Mouse (Mus musculus) intestine, embryonic 16.5 days (tissue): ENCODE measurements around the gene Gm20388. TPM values are rescaled to one million over a fixed set of nuclear protein-coding genes. Genes with fewer than 3 reads are reported as not detected.

Source experiments
- ATAC-seq: fragments of 200-750 bp; cut with Nextera tagmentation; 2 replicates; pipeline ENCODE4 v1.8.0; 2017; ENCODE audit warnings: moderate TSS enrichment, moderate library complexity
- H3K27ac ChIP-seq: fragments of 300-500 bp; sonication (generic); 2 replicates; pipeline ENCODE4 v1.5.1; 2014; ENCODE audit warnings: mild to moderate bottlenecking, low read length
- H3K27me3 ChIP-seq: fragments of 300-500 bp; sonication (generic); replicated peaks from 2 replicates; pipeline ENCODE4 v1.6.1; 2014; ENCODE audit warnings: low read length, control low read depth, mixed read lengths; ENCODE audit not compliant: control insufficient read depth, insufficient read depth
- H3K36me3 ChIP-seq: fragments of 300-500 bp; sonication (generic); 2 replicates; pipeline ENCODE4 v1.6.1; 2014; ENCODE audit warnings: low read length, control low read depth; ENCODE audit not compliant: control insufficient read depth, insufficient read depth
- H3K4me1 ChIP-seq: fragments of 300-500 bp; sonication (generic); 2 replicates; pipeline ENCODE4 v1.6.1; 2014; ENCODE audit warnings: low read length, control low read depth, mixed read lengths; ENCODE audit not compliant: control insufficient read depth, insufficient read depth
- H3K4me2 ChIP-seq: fragments of 300-500 bp; sonication (generic); 2 replicates; pipeline ENCODE4 v1.6.1; 2014; ENCODE audit warnings: low read depth, low read length, control low read depth
- H3K4me3 ChIP-seq: fragments of 300-500 bp; sonication (generic); 2 replicates; pipeline ENCODE4 v1.5.1; 2014; ENCODE audit warnings: mild to moderate bottlenecking, low read length
- H3K9ac ChIP-seq: fragments of 300-500 bp; sonication (generic); 2 replicates; pipeline ENCODE4 v1.6.1; 2014; ENCODE audit warnings: low read depth, low read length
- H3K9me3 ChIP-seq: fragments of 300-500 bp; sonication (generic); 2 replicates; pipeline ENCODE4 v1.6.1; 2016; ENCODE audit warnings: low read length, control low read depth; ENCODE audit not compliant: control insufficient read depth
- WGBS: fragments of 180-500 bp; shearing (Covaris S2); extraction: QIAGEN DNeasy Blood & Tissue Kit; methylation state at CpG from one replicate; pipeline ENCODE4 v1.1.7; 2014; 5-methylcytosine and 5-hydroxymethylcytosine counted together
- polyA plus RNA-seq: library from polyadenylated mRNA; unstranded; fragments of >200 nt; fragmentation: Nextera tagmentation; extraction: Ambion mirVana; gene quantifications from 2 replicates; pipeline ENCODE4 v1.2.1, GENCODE M21; 2015

Gm20388 gene
- polyA plus RNA-seq, 1 experiment from 2014 or later, result 5.8 TPM

DNA sequence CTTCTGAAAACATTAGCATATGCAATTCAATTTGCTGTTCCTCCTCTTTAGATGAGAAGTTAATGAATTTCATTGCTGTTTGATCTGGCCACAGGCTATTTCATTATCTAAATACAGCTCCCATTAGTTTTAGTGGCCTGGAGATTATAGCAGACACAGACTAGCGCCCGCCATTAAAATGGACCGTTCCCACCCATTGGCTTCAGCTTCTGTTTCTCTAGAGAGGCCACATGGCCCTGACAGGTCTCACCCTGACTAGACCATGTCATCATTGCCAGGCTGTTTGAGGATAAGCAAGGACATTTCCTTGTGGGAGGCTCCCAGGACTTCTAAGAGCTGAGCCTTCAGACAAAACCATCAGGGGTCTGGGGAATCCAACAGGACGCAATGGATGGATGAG is 3774.8 kb downstream of the Gm20388 start:
- 64% methylated on average over 4 of the region's 4 CpGs for WGBS
- no peak for ATAC-seq

DNA sequence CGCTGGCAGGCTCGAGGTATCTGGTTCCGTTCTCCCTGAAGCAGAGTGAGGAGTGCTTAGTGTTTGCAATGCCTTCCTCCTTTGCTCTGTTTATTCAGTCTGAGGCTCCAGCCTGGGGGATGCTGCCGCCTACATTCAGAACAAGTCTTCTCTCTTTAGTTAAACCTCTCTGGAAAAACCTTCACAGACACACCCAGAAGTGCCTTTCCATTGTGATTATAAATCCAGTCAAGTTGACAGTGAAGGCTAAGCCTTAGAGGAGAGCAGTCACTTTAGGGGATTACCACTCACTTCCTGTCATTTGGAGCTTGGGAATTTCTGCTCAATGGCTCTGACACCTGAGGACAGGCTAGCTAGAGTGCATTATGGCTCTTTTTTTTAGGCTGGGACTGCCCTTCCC is 3777.2 kb downstream of the Gm20388 start:
- H3K27me3 ChIP-seq, result no peaks in the 10 kb centered on the region
- H3K9ac ChIP-seq, result no peak overlapping the region
- no peaks in the 10 kb centered on the region for H3K36me3 ChIP-seq
- H3K4me3 ChIP-seq, result no peak overlapping the region
- no peak overlapping the region for H3K4me2 ChIP-seq
- peaks cover 2% of the 10 kb centered on the region; the same call in 1 of the 2 replicates for H3K4me1 ChIP-seq
- no peaks in the 10 kb centered on the region for H3K9me3 ChIP-seq
- WGBS, result 38% methylated on average over 4 of the region's 4 CpGs
- no peak for ATAC-seq
- H3K27ac ChIP-seq, result no peak overlapping the region

More for the DNA sequence above, 3774.8 kb downstream of the Gm20388 start:
- H3K4me3 ChIP-seq, result no peak overlapping the region
- peaks cover 8% of the 10 kb centered on the region; the same call in 1 of the 2 replicates for H3K4me1 ChIP-seq
- no peak overlapping the region for H3K4me2 ChIP-seq
- H3K9ac ChIP-seq, result no peak overlapping the region
- H3K27ac ChIP-seq, result no peak overlapping the region
- no peaks in the 10 kb centered on the region for H3K27me3 ChIP-seq
- no peaks in the 10 kb centered on the region for H3K9me3 ChIP-seq
- no peaks in the 10 kb centered on the region for H3K36me3 ChIP-seq

DNA sequence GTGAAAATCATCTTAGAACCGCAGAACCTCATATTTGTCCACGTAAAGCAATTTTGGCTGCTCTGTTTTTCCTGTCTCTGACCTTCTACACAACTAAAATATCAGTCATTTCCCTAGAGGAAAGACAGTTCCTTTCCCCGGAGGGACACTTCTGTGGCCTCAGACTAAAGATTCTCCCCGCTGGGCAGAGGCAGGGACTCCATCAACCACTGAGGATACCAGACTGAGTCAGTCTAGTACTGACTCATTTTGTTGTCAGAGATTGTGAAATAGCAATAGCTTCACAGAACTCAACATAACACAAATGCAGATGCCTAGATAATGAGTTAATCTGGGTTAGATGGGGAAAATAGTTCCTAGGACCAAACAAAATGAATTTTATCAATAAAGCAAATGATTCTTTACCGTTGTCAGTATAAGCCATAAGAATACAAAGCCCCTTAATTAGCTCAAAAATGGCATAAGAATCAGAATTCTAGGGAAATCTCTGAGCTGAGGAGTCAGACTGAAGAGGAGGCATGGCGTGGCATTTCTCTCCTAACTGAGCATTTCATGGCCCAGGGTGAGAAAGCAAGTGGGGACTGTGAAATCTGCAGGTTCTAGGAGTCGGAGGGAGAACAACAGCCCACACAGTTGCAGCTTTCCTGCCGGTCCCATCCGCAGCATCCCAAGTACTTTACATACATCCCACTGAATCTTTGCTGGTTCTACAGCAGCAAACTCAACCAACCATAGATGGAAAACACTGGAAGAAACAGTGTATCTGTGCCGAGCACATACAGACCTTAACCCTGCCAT is 3781.7 kb downstream of the Gm20388 start:
- no peak for ATAC-seq
- Histone ChIP-seq H3K27ac (no peak overlapping the region), H3K27me3 (no peaks in the 10 kb centered on the region), H3K4me2 (no peak overlapping the region), H3K36me3 (no peaks in the 10 kb centered on the region), H3K9ac (no peak overlapping the region), H3K4me1 (peaks cover 4% of the 10 kb centered on the region; the same call in 1 of the 2 replicates), H3K9me3 (no peaks in the 10 kb centered on the region), H3K4me3 (no peak overlapping the region)
- whole genome bisulfite sequencing, result 86% methylated on average over 10 of the region's 10 CpGs

DNA sequence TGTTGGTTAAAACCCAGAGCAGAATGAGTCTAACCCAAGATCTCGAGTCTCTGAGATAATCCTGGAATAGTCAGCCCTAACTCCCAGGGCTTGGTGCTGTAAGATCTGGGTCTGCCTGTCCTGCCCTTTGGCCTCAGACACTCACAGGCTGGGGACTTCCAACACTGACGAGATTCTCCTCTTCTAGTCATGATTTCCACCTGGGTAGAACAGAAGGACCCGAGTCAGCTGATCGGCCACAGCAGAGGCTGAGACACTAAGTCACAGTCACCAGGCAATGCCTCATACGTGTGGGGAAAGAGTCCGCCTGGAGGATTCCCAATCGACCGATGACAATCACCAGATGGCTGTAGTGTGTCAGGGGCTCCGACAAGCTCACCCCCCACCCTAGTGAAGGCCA is 3785.5 kb downstream of the Gm20388 start:
- peaks cover 4% of the 10 kb centered on the region; the same call in 1 of the 2 replicates for H3K4me1 ChIP-seq
- WGBS, result 58% methylated on average over 9 of the region's 9 CpGs
- peak; percentile 41; the same call in 1 of the 2 replicates for ATAC-seq
- H3K4me3 ChIP-seq, result no peak overlapping the region
- no peaks in the 10 kb centered on the region for H3K9me3 ChIP-seq
- H3K9ac ChIP-seq, result no peak overlapping the region
- no peak overlapping the region for H3K27ac ChIP-seq
- H3K27me3 ChIP-seq, result no peaks in the 10 kb centered on the region
- no peaks in the 10 kb centered on the region for H3K36me3 ChIP-seq
- H3K4me2 ChIP-seq, result no peak overlapping the region

DNA sequence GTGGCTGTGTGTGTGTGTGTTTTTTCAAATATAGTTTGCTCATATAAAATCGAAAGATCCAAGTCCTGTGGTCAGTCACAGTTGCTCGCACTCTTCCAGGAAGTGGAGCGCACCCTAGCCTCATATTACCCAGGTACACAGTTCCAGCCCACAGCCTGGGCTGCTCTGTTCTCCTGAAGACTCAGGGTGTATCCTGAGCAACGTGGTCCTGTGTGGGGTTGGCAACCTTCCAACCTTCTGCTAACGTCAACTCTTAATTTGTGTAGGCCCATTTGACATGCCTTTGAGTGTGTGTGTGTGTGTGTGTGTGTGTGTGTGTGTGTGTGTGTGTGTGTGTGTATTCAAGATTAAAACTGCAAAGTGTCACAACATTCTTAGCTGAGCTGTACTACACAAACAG is 3786.7 kb downstream of the Gm20388 start:
- H3K36me3 ChIP-seq, result no peaks in the 10 kb centered on the region
- H3K4me2 ChIP-seq, result no peak overlapping the region
- no peak overlapping the region for H3K9ac ChIP-seq
- H3K9me3 ChIP-seq, result no peaks in the 10 kb centered on the region
- no peak overlapping the region for H3K27ac ChIP-seq
- WGBS, result 47% methylated on average over 5 of the region's 5 CpGs
- no peak overlapping the region for H3K4me3 ChIP-seq
- no peaks in the 10 kb centered on the region for H3K27me3 ChIP-seq
- peak; percentile 48 for ATAC-seq
- peaks cover 13% of the 10 kb centered on the region; the same call in 1 of the 2 replicates for H3K4me1 ChIP-seq

DNA sequence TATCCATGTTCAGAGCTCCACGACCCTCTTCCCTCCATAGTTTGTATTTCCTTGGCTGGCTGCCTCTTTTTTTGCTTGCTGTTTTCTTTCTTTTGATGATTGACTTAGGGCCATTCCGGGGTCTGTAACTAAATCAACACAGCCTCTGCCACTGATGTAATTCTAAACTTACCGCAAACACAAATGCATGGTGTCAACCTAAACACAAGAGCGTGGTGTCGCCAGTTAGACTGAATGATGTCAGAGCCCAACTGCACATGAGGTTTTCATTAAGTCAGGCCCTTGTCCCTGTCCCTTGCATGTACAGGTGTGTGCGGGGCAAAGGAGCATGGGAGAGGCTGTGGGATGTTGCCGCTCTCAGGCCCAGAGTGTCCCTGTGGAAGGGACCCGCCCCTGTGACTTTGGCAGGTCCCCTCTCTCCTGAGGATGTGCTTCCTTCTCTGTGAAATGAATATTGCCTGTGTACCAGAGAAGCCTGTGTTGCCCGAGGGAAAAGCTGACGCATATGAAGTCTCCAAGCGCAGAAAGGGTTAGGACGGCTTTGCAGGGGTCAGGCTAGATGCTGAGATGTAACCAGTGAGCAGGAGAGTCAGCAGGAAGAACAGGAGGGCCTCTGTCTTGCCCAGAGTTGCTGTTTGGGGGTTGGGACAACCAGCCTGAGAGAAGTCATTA is 3789.9 kb downstream of the Gm20388 start:
- Histone ChIP-seq H3K27ac (no peak overlapping the region), H3K36me3 (no peaks in the 10 kb centered on the region), H3K9me3 (no peaks in the 10 kb centered on the region), H3K27me3 (no peaks in the 10 kb centered on the region), H3K4me1 (peaks cover 16% of the 10 kb centered on the region; the same call in 1 of the 2 replicates), H3K4me2 (no peak overlapping the region), H3K4me3 (no peak overlapping the region), H3K9ac (no peak overlapping the region)
- no peak for ATAC-seq
- 59% methylated on average over 12 of the region's 12 CpGs for WGBS

DNA sequence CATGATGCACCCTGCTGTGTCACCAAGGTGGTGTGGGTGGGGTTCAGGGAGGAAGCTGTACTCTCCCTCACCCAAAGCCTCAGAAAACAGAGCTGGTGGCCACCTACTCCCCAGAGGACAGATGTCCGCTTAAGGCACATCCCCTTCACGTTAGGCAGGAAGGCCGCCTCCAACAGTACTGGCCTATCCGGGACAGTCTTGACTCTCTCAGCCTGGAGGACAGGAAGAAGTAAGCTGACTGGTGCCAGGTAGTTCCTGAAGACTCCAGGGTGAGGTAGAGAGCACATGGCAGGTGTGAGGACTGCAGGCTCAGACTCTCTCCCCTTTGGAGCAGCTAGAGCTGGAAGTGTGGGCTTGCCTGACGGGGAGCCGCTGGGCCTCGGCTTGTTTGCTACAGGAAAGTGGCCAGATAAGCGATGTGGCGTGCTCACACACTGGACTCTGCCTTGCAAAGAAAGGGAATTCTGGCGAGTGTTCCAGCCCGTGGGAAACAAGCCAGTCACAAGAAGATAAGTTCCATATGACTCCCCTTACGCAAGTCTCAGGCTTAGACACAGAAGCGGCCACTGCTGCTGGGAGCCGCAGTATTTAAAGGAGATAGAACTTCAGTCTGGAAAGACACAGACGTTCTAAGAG is 3791.4 kb downstream of the Gm20388 start:
- H3K27me3 ChIP-seq, result no peaks in the 10 kb centered on the region
- H3K9ac ChIP-seq, result peak overlapping the region; percentile 42; the same call in 1 of the 2 replicates
- no peaks in the 10 kb centered on the region for H3K36me3 ChIP-seq
- WGBS, result 45% methylated on average over 15 of the region's 15 CpGs
- ATAC-seq, result peak; percentile 81
- no peaks in the 10 kb centered on the region for H3K9me3 ChIP-seq
- H3K4me1 ChIP-seq, result peaks cover 12% of the 10 kb centered on the region; the same call in 1 of the 2 replicates
- peak overlapping the region; percentile 53 for H3K27ac ChIP-seq
- H3K4me3 ChIP-seq, result no peak overlapping the region
- no peak overlapping the region for H3K4me2 ChIP-seq

DNA sequence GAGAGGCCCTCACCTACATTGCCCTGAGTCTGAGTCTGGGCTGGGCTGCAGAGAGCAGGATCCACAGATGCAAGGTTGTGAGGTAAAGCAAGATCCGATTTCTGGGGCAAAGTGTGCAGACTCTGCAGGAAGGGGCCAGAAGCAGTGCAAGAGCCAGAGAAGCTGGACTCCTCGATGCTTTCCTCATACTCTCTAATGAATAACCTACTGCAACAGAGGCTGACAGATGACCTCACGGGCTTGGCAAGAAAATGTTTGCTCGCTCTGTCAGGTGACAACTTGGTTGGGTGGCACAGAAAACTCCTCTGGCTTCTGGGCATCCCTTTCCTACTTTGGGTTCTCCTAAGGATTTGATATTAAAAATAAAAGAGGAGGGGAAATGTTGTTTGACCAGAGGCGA is 3794.7 kb downstream of the Gm20388 start:
- Histone ChIP-seq H3K9ac (no peak overlapping the region), H3K4me3 (no peak overlapping the region), H3K27ac (no peak overlapping the region), H3K4me1 (peaks cover 31% of the 10 kb centered on the region), H3K9me3 (no peaks in the 10 kb centered on the region), H3K4me2 (no peak overlapping the region), H3K36me3 (no peaks in the 10 kb centered on the region), H3K27me3 (no peaks in the 10 kb centered on the region)
- ATAC-seq, result no peak
- WGBS, result 64% methylated on average over 5 of the region's 5 CpGs

DNA sequence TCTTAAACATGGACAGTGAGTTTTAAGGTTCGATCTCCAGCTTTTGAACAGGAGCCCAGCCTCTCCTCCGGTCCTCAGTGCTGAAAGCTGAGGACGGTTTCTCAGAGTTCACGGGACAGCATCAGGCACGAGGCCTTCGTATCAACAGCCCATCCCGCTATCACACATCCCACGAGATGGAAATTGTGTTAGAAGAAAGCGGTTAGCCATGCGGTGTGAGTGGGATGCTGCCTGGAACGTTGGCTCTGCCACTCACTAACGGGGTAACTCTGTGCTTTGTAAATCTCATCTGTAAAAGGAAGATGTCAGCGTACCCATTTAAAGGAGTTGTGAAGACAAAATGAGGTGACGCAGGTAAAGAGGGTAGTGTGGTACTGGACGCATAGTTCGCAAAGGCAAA is 3796.5 kb downstream of the Gm20388 start:
- WGBS, result 90% methylated on average over 16 of the region's 16 CpGs

More for the DNA sequence above, 3796.5 kb downstream of the Gm20388 start:
- Histone ChIP-seq H3K4me3 (no peak overlapping the region), H3K4me1 (peaks cover 27% of the 10 kb centered on the region), H3K27me3 (no peaks in the 10 kb centered on the region), H3K27ac (no peak overlapping the region), H3K36me3 (no peaks in the 10 kb centered on the region), H3K9ac (no peak overlapping the region), H3K4me2 (no peak overlapping the region), H3K9me3 (no peaks in the 10 kb centered on the region)
- no peak for ATAC-seq
